Mouse (Mus musculus) MEL (cell line): ENCODE measurements around the gene Pnmal1. TPM values are rescaled to one million over a fixed set of nuclear protein-coding genes. Genes with fewer than 3 reads are reported as not detected.

Experiments used
- DNase-seq: peaks from one replicate; pipeline ENCODE4 v3.0.0; 2011; ENCODE audit warnings: low read depth, low spot score
- H3K27ac ChIP-seq: 2 replicates; pipeline ENCODE4 v1.5.1; 2012; ENCODE audit warnings: low read depth, mild to moderate bottlenecking, control low read depth, low read length, moderate library complexity; ENCODE audit not compliant: control insufficient read depth
- H3K27me3 ChIP-seq, 2 experiments: fragments of 150-350 bp in 1 of 2; sonication (generic) in 1 of 2; 2 replicates each; pipeline ENCODE4 v1.6.1; 2012; ENCODE audit warnings: low read length in 2 of 2, mild to moderate bottlenecking in 2 of 2, improper control_type of control experiment in 1 of 2, moderate library complexity in 1 of 2; ENCODE audit not compliant: insufficient read depth in 2 of 2, control insufficient read depth in 1 of 2
- H3K36me3 ChIP-seq, 2 experiments: 2 replicates each; pipeline ENCODE4 v1.6.1; 2012 to 2014; ENCODE audit warnings: low read length in 2 of 2, improper control_type of control experiment in 1 of 2, inconsistent platforms in 1 of 2, mild to moderate bottlenecking in 1 of 2; ENCODE audit not compliant: insufficient read depth in 2 of 2, control insufficient read depth in 1 of 2
- H3K4me1 ChIP-seq, 2 experiments: fragments of 150-350 bp in 1 of 2; sonication (generic) in 1 of 2; 2 replicates each; pipeline ENCODE4 v1.6.1; 2012; ENCODE audit warnings: low read length in 2 of 2, improper control_type of control experiment in 1 of 2, mild to moderate bottlenecking in 1 of 2; ENCODE audit not compliant: insufficient read depth in 2 of 2, control insufficient read depth in 1 of 2
- H3K4me3 ChIP-seq, 2 experiments: fragments of 150-350 bp in 1 of 2; sonication (generic) in 1 of 2; 2 replicates each; pipeline ENCODE4 v1.5.1; 2012; ENCODE audit warnings: low read depth in 2 of 2, low read length in 2 of 2, mild to moderate bottlenecking in 2 of 2, moderate library complexity in 2 of 2, control low read depth in 1 of 2, improper control_type of control experiment in 1 of 2; ENCODE audit not compliant: control insufficient read depth in 1 of 2, insufficient read depth in 1 of 2
- H3K79me2 ChIP-seq: 2 replicates; pipeline ENCODE4 v1.6.1; 2012; ENCODE audit warnings: mild to moderate bottlenecking, low read length, moderate library complexity; ENCODE audit not compliant: control insufficient read depth, poor library complexity, insufficient read depth
- H3K9ac ChIP-seq: 2 replicates; pipeline ENCODE4 v1.6.1; 2012; ENCODE audit warnings: low read depth, mild to moderate bottlenecking, control low read depth, low read length, moderate library complexity; ENCODE audit not compliant: control insufficient read depth, poor library complexity, severe bottlenecking
- H3K9me3 ChIP-seq: fragments of 150-350 bp; sonication (generic); replicated peaks from 2 replicates; pipeline ENCODE4 v1.6.1; 2012; ENCODE audit warnings: mild to moderate bottlenecking, low read length, improper control_type of control experiment, moderate library complexity; ENCODE audit not compliant: insufficient read depth
- BHLHE40 ChIP-seq: IDR thresholded peaks from 2 replicates; pipeline ENCODE4 v1.6.1; 2012; ENCODE audit warnings: low read depth, mild to moderate bottlenecking, inconsistent platforms, low read length, improper control_type of control experiment, borderline replicate concordance
- CHD1 ChIP-seq: IDR thresholded peaks from 2 replicates; pipeline ENCODE4 v1.6.1; 2012; ENCODE audit warnings: low read depth, mild to moderate bottlenecking, inconsistent platforms, low read length, improper control_type of control experiment
- CTCF ChIP-seq, 3 experiments: IDR thresholded peaks in 2 of 3; conservative IDR thresholded peaks in 1 of 3; 2 replicates each; pipeline ENCODE4 v1.5.1; 2011 to 2012; ENCODE audit warnings: low read length in 3 of 3, low read depth in 2 of 3, mild to moderate bottlenecking in 2 of 3, improper control_type of control experiment in 1 of 3, inconsistent platforms in 1 of 3, mixed read lengths in 1 of 3, moderate library complexity in 1 of 3; ENCODE audit not compliant: control insufficient read depth in 1 of 3, insufficient read depth in 1 of 3, poor library complexity in 1 of 3, severe bottlenecking in 1 of 3
- ELF1 ChIP-seq: IDR thresholded peaks from 2 replicates; pipeline ENCODE4 v1.6.1; 2014; ENCODE audit warnings: low read depth, mild to moderate bottlenecking, inconsistent platforms, low read length, improper control_type of control experiment, moderate library complexity
- EP300 ChIP-seq, 2 experiments: IDR thresholded peaks; 2 replicates each; pipeline ENCODE4 v1.6.1; 2011; ENCODE audit warnings: improper control_type of control experiment in 2 of 2, low read length in 2 of 2, low read depth in 1 of 2, mild to moderate bottlenecking in 1 of 2
- GABPA ChIP-seq: IDR thresholded peaks from 2 replicates; pipeline ENCODE4 v1.6.1; 2012; ENCODE audit warnings: low read depth, mild to moderate bottlenecking, inconsistent platforms, low read length, improper control_type of control experiment, moderate library complexity
- JUND ChIP-seq: IDR thresholded peaks from 2 replicates; pipeline ENCODE4 v1.6.1; 2011; ENCODE audit warnings: low read depth, mild to moderate bottlenecking, improper control_type of control experiment, low read length
- MAX ChIP-seq: IDR thresholded peaks from 2 replicates; pipeline ENCODE4 v1.6.1; 2011; ENCODE audit warnings: low read length, improper control_type of control experiment
- MYC ChIP-seq: IDR thresholded peaks from 2 replicates; pipeline ENCODE4 v1.6.1; 2011; ENCODE audit warnings: low read depth, mild to moderate bottlenecking, low read length, improper control_type of control experiment, moderate library complexity
- POLR2A ChIP-seq, 2 experiments: IDR thresholded peaks; 2 replicates each; pipeline ENCODE4 v1.6.1; 2011 to 2012; ENCODE audit warnings: low read length in 2 of 2, mild to moderate bottlenecking in 2 of 2, control low read depth in 1 of 2, improper control_type of control experiment in 1 of 2, low read depth in 1 of 2, moderate library complexity in 1 of 2; ENCODE audit not compliant: control insufficient read depth in 1 of 2, insufficient read depth in 1 of 2, poor library complexity in 1 of 2
- RAD21 ChIP-seq: IDR thresholded peaks from 2 replicates; pipeline ENCODE4 v1.6.1; 2011; ENCODE audit warnings: mild to moderate bottlenecking, low read depth, low read length, improper control_type of control experiment
- SIN3A ChIP-seq: IDR thresholded peaks from 2 replicates; pipeline ENCODE4 v1.6.1; 2012; ENCODE audit warnings: low read length, improper control_type of control experiment, inconsistent platforms
- SMC3 ChIP-seq: IDR thresholded peaks from 2 replicates; pipeline ENCODE4 v1.6.1; 2011; ENCODE audit warnings: low read depth, low read length, improper control_type of control experiment
- TAL1 ChIP-seq: IDR thresholded peaks from 2 replicates; pipeline ENCODE4 v1.6.1; 2012; ENCODE audit warnings: mild to moderate bottlenecking, inconsistent platforms, low read length, moderate library complexity, mixed read lengths
- USF1 ChIP-seq: IDR thresholded peaks from 2 replicates; pipeline ENCODE4 v1.6.1; 2014; ENCODE audit warnings: low read depth, mild to moderate bottlenecking, inconsistent platforms, low read length, improper control_type of control experiment, moderate library complexity
- USF2 ChIP-seq, 2 experiments: IDR thresholded peaks; 2 replicates each; pipeline ENCODE4 v1.6.1; 2011 to 2012; ENCODE audit warnings: improper control_type of control experiment in 2 of 2, low read length in 2 of 2, borderline replicate concordance in 1 of 2, inconsistent platforms in 1 of 2, low read depth in 1 of 2, mild to moderate bottlenecking in 1 of 2; ENCODE audit not compliant: insufficient read depth in 1 of 2
- ZKSCAN1 ChIP-seq: IDR thresholded peaks from 2 replicates; pipeline ENCODE4 v1.6.1; 2012; ENCODE audit warnings: low read depth, mild to moderate bottlenecking, inconsistent platforms, low read length, improper control_type of control experiment, moderate library complexity
- ZNF384 ChIP-seq: IDR thresholded peaks from 2 replicates; pipeline ENCODE4 v1.6.1; 2012; ENCODE audit warnings: low read depth, mild to moderate bottlenecking, inconsistent platforms, low read length, improper control_type of control experiment
- polyA plus RNA-seq, 2 experiments: library from polyadenylated mRNA; stranded (reverse) in 1 of 2; unstranded in 1 of 2; fragments of >175 nt in 1 of 2; fragments of >200 nt in 1 of 2; gene quantifications; 2 replicates each; pipeline versions ENCODE4 v1.2.1 to v1.2.4; 2012; ENCODE audit warnings: low replicate concordance in 2 of 2, low read depth in 1 of 2; ENCODE audit not compliant: insufficient read length in 2 of 2, insufficient read depth in 1 of 2, missing spikeins in 1 of 2
- total RNA-seq: library from RNA; depleted of rRNA; stranded (reverse); fragments of 300-350 nt; gene quantifications from 2 replicates; pipeline ENCODE4 v1.2.3, GENCODE M21; 2012

The Pnmal1 gene
- total and polyA plus RNA-seq, 3 experiments, result 0.19 to 0.53 TPM; not detected in 1

- Histone ChIP-seq H3K9me3 (no peaks in the 10 kb centered on the region), H3K79me2 (no peaks in the 10 kb centered on the region), H3K27me3 (no peaks in the 10 kb centered on the region), H3K4me3 (no peak overlapping the region), H3K4me1 (peaks cover 2 to 4% of the 10 kb centered on the region in 2 experiments; a peak in 2 of 4 replicates), H3K36me3 (peaks cover 5 to 8% of the 10 kb centered on the region in 2 experiments; a peak in 3 of 4 replicates)
- peak; percentile 34 for DNase-seq
- peak; percentile 62 for TF ChIP-seq SMC3
- TF ChIP-seq RAD21, result peak; percentile 17
- TF ChIP-seq ZNF384, result no peak
- no peak for TF ChIP-seq USF2 (IDR thresholded peaks at IDR 0.05; ENCODE audit: borderline replicate concordance in 1 of 2, insufficient read depth in 1 of 2, low read depth in 1 of 2, low read length in 2 of 2)
- no peak for TF ChIP-seq ZKSCAN1
- TF ChIP-seq CTCF (IDR thresholded peaks at IDR 0.05 in 2 of 3, conservative IDR thresholded peaks at IDR 0.05 in 1 of 3; ENCODE audit: control insufficient read depth in 1 of 3, insufficient read depth in 1 of 3, low read depth in 2 of 3, low read length in 3 of 3, poor library complexity in 1 of 3, severe bottlenecking in 1 of 3), result peak; percentile 28 to 74 (median 51); a peak in 5 of 6 replicates
- TF ChIP-seq MAX, result no peak
- no peak for TF ChIP-seq USF1
- TF ChIP-seq BHLHE40, result no peak
- TF ChIP-seq, all 39 proteins: peak for 3
- H3K27ac ChIP-seq, result no peak overlapping the region
- H3K9ac ChIP-seq, result no peak overlapping the region
These were observed 47.8 kb downstream of the Pnmal1 start for GRCm38 (mm10) chr7:17007300-17007699.

GRCm38 (mm10) chr7:17009326-17010009 is 50.0 kb downstream of the Pnmal1 start:
- H3K4me1 ChIP-seq, result no peaks in the 10 kb centered on the region
- no peaks in the 10 kb centered on the region for H3K27me3 ChIP-seq
- H3K9me3 ChIP-seq, result no peaks in the 10 kb centered on the region
- TF ChIP-seq CHD1, result no peak
- TF ChIP-seq RAD21, result no peak
- TF ChIP-seq POLR2A (IDR thresholded peaks at IDR 0.05; ENCODE audit: control insufficient read depth in 1 of 2, insufficient read depth in 1 of 2, low read depth in 1 of 2, low read length in 2 of 2, poor library complexity in 1 of 2), result no peak
- TF ChIP-seq TAL1, result no peak
- no peak for TF ChIP-seq GABPA
- TF ChIP-seq BHLHE40, result no peak
- TF ChIP-seq SIN3A, result no peak
- TF ChIP-seq ELF1, result no peak
- TF ChIP-seq MYC, result no peak
- no peak for TF ChIP-seq MAX
- TF ChIP-seq JUND, result no peak
- no peak for TF ChIP-seq EP300 (IDR thresholded peaks at IDR 0.05; ENCODE audit: low read depth in 1 of 2, low read length in 2 of 2)
- no peak for TF ChIP-seq SMC3
- TF ChIP-seq USF2 (IDR thresholded peaks at IDR 0.05; ENCODE audit: borderline replicate concordance in 1 of 2, insufficient read depth in 1 of 2, low read depth in 1 of 2, low read length in 2 of 2), result no peak
- H3K9ac ChIP-seq, result no peak overlapping the region
- H3K4me3 ChIP-seq, result no peak overlapping the region
- no peak for DNase-seq
- H3K27ac ChIP-seq, result no peak overlapping the region
- peaks cover 0 to 12% of the 10 kb centered on the region in 2 experiments; a peak in 2 of 4 replicates for H3K36me3 ChIP-seq
- no peaks in the 10 kb centered on the region for H3K79me2 ChIP-seq
